Mouse (Mus musculus) heart, embryonic 11.5 days (tissue): ENCODE measurements around the gene Mex3a. TPM values are rescaled to one million over a fixed set of nuclear protein-coding genes. Genes with fewer than 3 reads are reported as not detected.

Experiments
- ATAC-seq: fragments of 200-750 bp; cut with Nextera tagmentation; replicated peaks from 2 replicates; pipeline ENCODE4 v1.8.0; 2017; ENCODE audit warnings: moderate library complexity; ENCODE audit not compliant: insufficient number of reproducible peaks, low FRiP score, low TSS enrichment
- H3K27ac ChIP-seq: fragments of 300-500 bp; sonication (generic); 2 replicates; pipeline ENCODE4 v1.5.1; 2014; ENCODE audit warnings: mild to moderate bottlenecking, low read depth, low read length
- H3K27me3 ChIP-seq: fragments of 300-500 bp; sonication (generic); 2 replicates; pipeline ENCODE4 v1.6.1; 2014; ENCODE audit warnings: mild to moderate bottlenecking, low read length, mixed read lengths; ENCODE audit not compliant: control insufficient read depth, insufficient read depth
- H3K36me3 ChIP-seq: fragments of 300-500 bp; sonication (generic); 2 replicates; pipeline ENCODE4 v1.6.1; 2014; ENCODE audit warnings: mild to moderate bottlenecking, low read length, moderate library complexity, mixed read lengths; ENCODE audit not compliant: control insufficient read depth, insufficient read depth
- H3K4me1 ChIP-seq: fragments of 300-500 bp; sonication (generic); 2 replicates; pipeline ENCODE4 v1.6.1; 2014; ENCODE audit warnings: low read length; ENCODE audit not compliant: control insufficient read depth, insufficient read depth
- H3K4me2 ChIP-seq: fragments of 300-500 bp; sonication (generic); 2 replicates; pipeline ENCODE4 v1.6.1; 2014; ENCODE audit warnings: mild to moderate bottlenecking, moderate library complexity
- H3K4me3 ChIP-seq: fragments of 300-500 bp; sonication (generic); 2 replicates; pipeline ENCODE4 v1.5.1; 2014; ENCODE audit warnings: low read depth, low read length
- H3K9ac ChIP-seq: fragments of 300-500 bp; sonication (generic); 2 replicates; pipeline ENCODE4 v1.6.1; 2014; ENCODE audit warnings: mild to moderate bottlenecking, low read depth, low read length, moderate library complexity
- H3K9me3 ChIP-seq: fragments of 300-500 bp; sonication (generic); replicated peaks from 2 replicates; pipeline ENCODE4 v1.6.1; 2016; ENCODE audit warnings: low read length; ENCODE audit not compliant: control insufficient read depth
- WGBS: fragments of 180-500 bp; shearing (Covaris S2); extraction: QIAGEN DNeasy Blood & Tissue Kit; methylation state at CpG from one replicate; pipeline ENCODE4 v1.1.7; 2014; ENCODE audit not compliant: insufficient replicate concordance; 5-methylcytosine and 5-hydroxymethylcytosine counted together
- microRNA counts: library from miRNA; unstranded; fragments of <30 nt; microRNA quantifications from one replicate; lab custom pipeline; 2015
- microRNA-seq: library from miRNA; unstranded; fragments of <30 nt; microRNA quantifications from one replicate; pipeline ENCODE4, GENCODE M21; 2016; ENCODE audit warnings: borderline number of aligned reads
- polyA plus RNA-seq: library from polyadenylated mRNA; unstranded; fragments of >200 nt; fragmentation: Nextera tagmentation; extraction: Ambion mirVana; gene quantifications from 2 replicates; pipeline ENCODE4 v1.2.1, GENCODE M21; 2014

The Mex3a gene
- polyA plus RNA-seq, 1 experiment from 2014 or later: 16.9 TPM

- no peak overlapping the region for H3K4me3 ChIP-seq
- no peaks in the 10 kb centered on the region for H3K9me3 ChIP-seq
- H3K36me3 ChIP-seq: peaks cover 13% of the 10 kb centered on the region
- H3K27me3 ChIP-seq: no peaks in the 10 kb centered on the region
- H3K4me2 ChIP-seq: no peak overlapping the region
- H3K4me1 ChIP-seq: peaks cover 7% of the 10 kb centered on the region
- no peak overlapping the region for H3K27ac ChIP-seq
- no peak overlapping the region for H3K9ac ChIP-seq
- no peak for ATAC-seq
- 91% methylated on average over 6 of the region's 6 CpGs for WGBS
Observed at GRCm38 (mm10) chr3:88585769-88586168, 53.6 kb downstream of the Mex3a start.

GRCm38 (mm10) chr3:88586640-88587039, 54.4 kb downstream of the Mex3a start:
- Histone ChIP-seq H3K9ac (no peak overlapping the region), H3K9me3 (no peaks in the 10 kb centered on the region), H3K27ac (no peak overlapping the region), H3K27me3 (no peaks in the 10 kb centered on the region), H3K4me3 (no peak overlapping the region), H3K4me1 (peaks cover 16% of the 10 kb centered on the region), H3K4me2 (no peak overlapping the region), H3K36me3 (peaks cover 13% of the 10 kb centered on the region)
- ATAC-seq: no peak
- WGBS: 87% methylated on average over 5 of the region's 5 CpGs

GRCm38 (mm10) chr3:88590246-88590645, 58.1 kb downstream of the Mex3a start:
- Histone ChIP-seq H3K27ac (0 out of 2 replicates have a peak overlapping the region, but pooled peaks have one; percentile 19), H3K4me1 (peaks cover 28% of the 10 kb centered on the region), H3K36me3 (peaks cover 13% of the 10 kb centered on the region), H3K27me3 (no peaks in the 10 kb centered on the region), H3K9me3 (no peaks in the 10 kb centered on the region), H3K4me2 (no peak overlapping the region), H3K9ac (no peak overlapping the region; the same call in 1 of the 2 replicates), H3K4me3 (no peak overlapping the region)
- ATAC-seq: no peak
- 36% methylated on average over 5 of the region's 5 CpGs for WGBS

MicroRNAs within 50 kb of the gene (microRNA counts, 519-probe panel; counts per million panel counts)
- 32.2 counts per million for microRNA mmu-miR-1905 (lab: Ali Mortazavi, UCI)

Small RNA genes lying within 50 kb of the gene (microRNA-seq; reads per million reads assigned to microRNA genes)
- not detected for gene Mir1905

Other genes with a start within 250 kb of the Mex3a start
- gene Gm38392, start 245.2 kb upstream of the Mex3a start, polyA plus RNA-seq: 0.31 TPM in 1 of 2 replicates, not detected in the other
- gene Tsacc, start 235.4 kb upstream of the Mex3a start, polyA plus RNA-seq: 12.8 and 14.9 TPM in 2 replicates
- gene Cct3, start 235.3 kb upstream of the Mex3a start, polyA plus RNA-seq: 491 and 516 TPM in 2 replicates
- gene Glmp, start 207.4 kb upstream of the Mex3a start, polyA plus RNA-seq: 106 and 118 TPM in 2 replicates
- 1.3 TPM in 2 replicates for gene Tmem79, start 196.2 kb upstream of the Mex3a start, polyA plus RNA-seq
- gene Smg5, start 196.1 kb upstream of the Mex3a start, polyA plus RNA-seq: 35.2 and 37.8 TPM in 2 replicates
- 2.7 and 3.0 TPM in 2 replicates for gene Paqr6, start 167.8 kb upstream of the Mex3a start, polyA plus RNA-seq
- not detected in 2 replicates for gene Bglap3, start 159.7 kb upstream of the Mex3a start, polyA plus RNA-seq
- not detected in 2 replicates for gene Bglap2, start 153.7 kb upstream of the Mex3a start, polyA plus RNA-seq
- not detected in 2 replicates for gene Bglap, start 147.9 kb upstream of the Mex3a start, polyA plus RNA-seq
- gene Pmf1, start 122.1 kb upstream of the Mex3a start, polyA plus RNA-seq: 115 and 118 TPM in 2 replicates
- gene Slc25a44, start 107.3 kb upstream of the Mex3a start, polyA plus RNA-seq: 14.8 and 15.6 TPM in 2 replicates
- 0.80 and 0.92 TPM in 2 replicates for gene Sema4a, start 71.2 kb upstream of the Mex3a start, polyA plus RNA-seq
- 78.2 and 82.0 TPM in 2 replicates for gene Lmna, start 22.4 kb upstream of the Mex3a start, polyA plus RNA-seq
- 0.21 TPM in 1 of 2 replicates, not detected in the other for gene Rab25, start 15.9 kb downstream of the Mex3a start, polyA plus RNA-seq
- gene Lamtor2, start 20.7 kb downstream of the Mex3a start, polyA plus RNA-seq: 86.9 and 110 TPM in 2 replicates
- gene Ubqln4, start 21.4 kb downstream of the Mex3a start, polyA plus RNA-seq: 48.8 and 49.5 TPM in 2 replicates
- 206 and 229 TPM in 2 replicates for gene Ssr2, start 43.5 kb downstream of the Mex3a start, polyA plus RNA-seq
- 91.4 and 102 TPM in 2 replicates for gene Arhgef2, start 73.6 kb downstream of the Mex3a start, polyA plus RNA-seq
- gene Rxfp4, start 120.7 kb downstream of the Mex3a start, polyA plus RNA-seq: not detected in 2 replicates
- gene Khdc4, start 153.4 kb downstream of the Mex3a start, polyA plus RNA-seq: 68.2 and 69.8 TPM in 2 replicates
- 49.7 and 50.4 TPM in 2 replicates for gene Rit1, start 184.4 kb downstream of the Mex3a start, polyA plus RNA-seq
- gene Syt11, start 242.8 kb downstream of the Mex3a start, polyA plus RNA-seq: 11.8 and 15.8 TPM in 2 replicates